Mouse (Mus musculus) stomach, postnatal 0 days (tissue): ENCODE data around the gene Fut9.

ENCODE experiments used
- CTCF ChIP-seq: IDR thresholded peaks from 2 replicates; pipeline ENCODE4 v1.5.1; 2016; ENCODE audit warnings: antibody characterized with exemption, low read depth, mild to moderate bottlenecking, moderate library complexity
- EP300 ChIP-seq: optimal IDR thresholded peaks from 2 replicates; pipeline ENCODE3; 2016; ENCODE audit warnings: antibody characterized with exemption

DNA sequence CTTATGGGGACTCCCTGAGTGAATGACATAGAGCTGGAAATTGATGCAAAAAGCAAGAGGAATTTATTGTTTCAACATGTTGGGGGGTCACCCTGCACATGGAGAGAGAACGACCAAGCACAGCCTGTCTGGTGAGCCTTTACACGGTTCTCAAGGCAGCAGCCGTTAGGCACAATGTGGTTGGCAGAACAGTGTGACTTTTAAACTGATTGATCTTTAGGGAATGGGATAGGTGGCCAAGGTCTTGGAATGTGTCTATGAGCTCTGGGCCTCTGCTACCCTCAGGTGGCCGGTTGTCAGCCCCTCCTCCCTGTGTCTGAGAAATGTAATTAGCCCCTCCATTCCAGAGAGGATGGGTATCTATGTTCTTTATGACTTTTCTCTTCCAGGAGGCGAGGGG is 171.9 kb downstream of the Fut9 start:
- TF ChIP-seq CTCF: no peak
- no peak for TF ChIP-seq EP300
